In genomic region chr9:119444738-119445429, GRCm38 (mm10) we compare ENCODE assay signal across 8 mouse cellular contexts. TPM values are rescaled to one million over a fixed set of nuclear protein-coding genes. Genes with fewer than 3 reads are reported as not detected.
A peak's percentile ranks its signal among the peaks of the same experiment; 100 is the strongest.
DNase-seq lines count a peak whose midpoint lies in the region; ATAC-seq and TF ChIP-seq lines count a peak whose summit lies in the region.

Exog (plus strand) TSS chr9:119444943.

- H3K4me1 ChIP-seq in erythroblast, embryonic 14.5 days (ENCODE audit: control insufficient read depth), result peaks cover 24% of the 10 kb centered on the region
- peaks cover 13% of the 10 kb centered on the region for H3K4me1 ChIP-seq in heart, embryonic 13.5 days
- H3K4me1 ChIP-seq in liver, embryonic 12.5 days, result peaks cover 21% of the 10 kb centered on the region
- peaks cover 12% of the 10 kb centered on the region for H3K4me1 ChIP-seq in stomach, embryonic 15.5 days

- peak; percentile 61; the same call in 1 of the 2 replicates for TF ChIP-seq POLR2A in brain, embryonic 14.5 days (IDR thresholded peaks at IDR 0.05; ENCODE audit: borderline replicate concordance, extremely low read depth, insufficient read depth, insufficient read length, poor library complexity, severe bottlenecking)

- no peaks in the 10 kb centered on the region for H3K27me3 ChIP-seq in C2C12 (ENCODE audit: control insufficient read depth, insufficient read depth, insufficient read length)
- H3K27me3 ChIP-seq in erythroblast, embryonic 14.5 days (ENCODE audit: control insufficient read depth), result no peaks in the 10 kb centered on the region
- H3K27me3 ChIP-seq in heart, embryonic 13.5 days (replicated peaks), result no peaks in the 10 kb centered on the region
- H3K27me3 ChIP-seq in liver, embryonic 12.5 days (replicated peaks), result no peaks in the 10 kb centered on the region
- no peaks in the 10 kb centered on the region for H3K27me3 ChIP-seq in stomach, embryonic 15.5 days (replicated peaks)

- H3K27ac ChIP-seq in heart, embryonic 13.5 days (replicated peaks), result peak within 1 kb of the TSS; percentile 78
- H3K27ac ChIP-seq in liver, embryonic 12.5 days, result peak within 1 kb of the TSS; percentile 82
- H3K27ac ChIP-seq in stomach, embryonic 15.5 days, result peak within 1 kb of the TSS; percentile 91

- peak within 1 kb of the TSS; percentile 95 for H3ac ChIP-seq in C2C12 (ENCODE audit: control insufficient read depth, insufficient read length, low read depth)

- no peaks in the 10 kb centered on the region for H3K9me3 ChIP-seq in erythroblast, embryonic 14.5 days (ENCODE audit: control insufficient read depth, low read length)
- no peaks in the 10 kb centered on the region for H3K9me3 ChIP-seq in heart, embryonic 13.5 days
- no peaks in the 10 kb centered on the region for H3K9me3 ChIP-seq in liver, embryonic 12.5 days (replicated peaks)
- no peaks in the 10 kb centered on the region for H3K9me3 ChIP-seq in stomach, embryonic 15.5 days

- H3K36me3 ChIP-seq in C2C12 (ENCODE audit: control insufficient read depth, insufficient read depth), result peaks cover 20% of the 10 kb centered on the region
- peaks cover 29% of the 10 kb centered on the region for H3K36me3 ChIP-seq in erythroblast, embryonic 14.5 days (ENCODE audit: control insufficient read depth)
- peaks cover 30% of the 10 kb centered on the region for H3K36me3 ChIP-seq in heart, embryonic 13.5 days
- H3K36me3 ChIP-seq in liver, embryonic 12.5 days, result peaks cover 37% of the 10 kb centered on the region
- H3K36me3 ChIP-seq in stomach, embryonic 15.5 days, result peaks cover 17% of the 10 kb centered on the region

- peak; percentile 98 for DNase-seq in brain, embryonic 14.5 days (ENCODE audit: low read depth)
- DNase-seq in kidney, postnatal 10 days, result peak; percentile 100
- peak; percentile 93 to 96 for DNase-seq in natural killer cell, adult 2 months (ENCODE audit: low spot score in 2 of 2)

- H3K79me2 ChIP-seq in C2C12 (ENCODE audit: control insufficient read depth, insufficient read depth), result peaks cover 17% of the 10 kb centered on the region

- WGBS in heart, embryonic 13.5 days, result under 1% methylated on average over 52 of the region's 52 CpGs
- WGBS in liver, embryonic 12.5 days (ENCODE audit: insufficient replicate concordance), result under 1% methylated on average over 52 of the region's 52 CpGs
- under 1% methylated on average over 51 of the region's 52 CpGs for WGBS in stomach, embryonic 15.5 days

- H3K79me3 ChIP-seq in C2C12 (ENCODE audit: low read depth), result peaks cover 13% of the 10 kb centered on the region

- H3K4me3 ChIP-seq in C2C12 (ENCODE audit: insufficient read depth, poor library complexity, severe bottlenecking), result peak within 1 kb of the TSS; percentile 59
- peak within 1 kb of the TSS; percentile 75 for H3K4me3 ChIP-seq in erythroblast, embryonic 14.5 days (replicated peaks)
- peak within 1 kb of the TSS; percentile 95 for H3K4me3 ChIP-seq in heart, embryonic 13.5 days
- H3K4me3 ChIP-seq in liver, embryonic 12.5 days, result peak within 1 kb of the TSS; percentile 79
- peak within 1 kb of the TSS; percentile 81 for H3K4me3 ChIP-seq in stomach, embryonic 15.5 days (replicated peaks)

- TF ChIP-seq CTCF in C2C12 (IDR thresholded peaks at IDR 0.05; ENCODE audit: control insufficient read depth, insufficient read depth, insufficient read length), result peak; percentile 89
- peak; percentile 90 for TF ChIP-seq CTCF in brain, embryonic 14.5 days (IDR thresholded peaks at IDR 0.05; ENCODE audit: borderline replicate concordance, extremely low read depth, insufficient read depth, insufficient read length)

- ATAC-seq in heart, embryonic 13.5 days (ENCODE audit: extremely low read depth, insufficient number of reproducible peaks, low FRiP score, low TSS enrichment), result peak; percentile 87
- peak; percentile 91 for ATAC-seq in liver, embryonic 12.5 days
- peak; percentile 91 for ATAC-seq in stomach, embryonic 15.5 days (ENCODE audit: insufficient read depth, low FRiP score, low read depth)

- H3K4me2 ChIP-seq in heart, embryonic 13.5 days, result peak within 1 kb of the TSS; percentile 97
- H3K4me2 ChIP-seq in liver, embryonic 12.5 days, result peak within 1 kb of the TSS; percentile 91
- H3K4me2 ChIP-seq in stomach, embryonic 15.5 days, result peak within 1 kb of the TSS; percentile 83

- H3K9ac ChIP-seq in heart, embryonic 13.5 days, result peak within 1 kb of the TSS; percentile 96
- H3K9ac ChIP-seq in liver, embryonic 12.5 days, result peak within 1 kb of the TSS; percentile 84
- peak within 1 kb of the TSS; percentile 75 for H3K9ac ChIP-seq in stomach, embryonic 15.5 days

TF ChIP-seq in C2C12, 6 proteins besides CTCF, POLR2A, EP300 and RAD21:
- TF ChIP-seq MAX (IDR thresholded peaks at IDR 0.05) (peak; percentile 66), MYOG (IDR thresholded peaks at IDR 0.05; ENCODE audit: control insufficient read depth, extremely low read depth, insufficient read length) (no peak), MYOD1 (IDR thresholded peaks at IDR 0.05; ENCODE audit: control insufficient read depth, insufficient read length, low read depth) (no peak)

RNA-seq across cellular contexts. Expression of gene Exog, which starts in this region (rescaled TPM):
- 7.3 TPM for polyA plus RNA-seq in C2C12 (2012; fragmentation: generic; extraction: Trizol)
- 21.4 and 25.7 TPM in 2 replicates for polyA plus RNA-seq in brain, embryonic 14.5 days (2012; rRNA removed)
- 0.06 TPM in 2 replicates for polyA plus RNA-seq in erythroblast, embryonic 14.5 days (2012)
- polyA plus RNA-seq in heart, embryonic 13.5 days (2015; fragmentation: Nextera tagmentation; extraction: Ambion mirVana), result 11.8 and 12.4 TPM in 2 replicates
- 11.4 and 11.7 TPM in 2 replicates for polyA plus RNA-seq in liver, embryonic 12.5 days (2016; fragmentation: Nextera tagmentation; extraction: Ambion mirVana)
- 21.1 and 21.4 TPM in 2 replicates for polyA plus RNA-seq in stomach, embryonic 15.5 days (2015; fragmentation: Nextera tagmentation; extraction: Ambion mirVana)

Comparison
In these comparisons a context has a peak if more than half of its experiments do, and no peak if none do; other contexts are left out.
1. Peak in every context shown above with its lines: DNase-seq, ATAC-seq, H3K4me3 ChIP-seq and H3K27ac ChIP-seq.